In the genomic region with DNA sequence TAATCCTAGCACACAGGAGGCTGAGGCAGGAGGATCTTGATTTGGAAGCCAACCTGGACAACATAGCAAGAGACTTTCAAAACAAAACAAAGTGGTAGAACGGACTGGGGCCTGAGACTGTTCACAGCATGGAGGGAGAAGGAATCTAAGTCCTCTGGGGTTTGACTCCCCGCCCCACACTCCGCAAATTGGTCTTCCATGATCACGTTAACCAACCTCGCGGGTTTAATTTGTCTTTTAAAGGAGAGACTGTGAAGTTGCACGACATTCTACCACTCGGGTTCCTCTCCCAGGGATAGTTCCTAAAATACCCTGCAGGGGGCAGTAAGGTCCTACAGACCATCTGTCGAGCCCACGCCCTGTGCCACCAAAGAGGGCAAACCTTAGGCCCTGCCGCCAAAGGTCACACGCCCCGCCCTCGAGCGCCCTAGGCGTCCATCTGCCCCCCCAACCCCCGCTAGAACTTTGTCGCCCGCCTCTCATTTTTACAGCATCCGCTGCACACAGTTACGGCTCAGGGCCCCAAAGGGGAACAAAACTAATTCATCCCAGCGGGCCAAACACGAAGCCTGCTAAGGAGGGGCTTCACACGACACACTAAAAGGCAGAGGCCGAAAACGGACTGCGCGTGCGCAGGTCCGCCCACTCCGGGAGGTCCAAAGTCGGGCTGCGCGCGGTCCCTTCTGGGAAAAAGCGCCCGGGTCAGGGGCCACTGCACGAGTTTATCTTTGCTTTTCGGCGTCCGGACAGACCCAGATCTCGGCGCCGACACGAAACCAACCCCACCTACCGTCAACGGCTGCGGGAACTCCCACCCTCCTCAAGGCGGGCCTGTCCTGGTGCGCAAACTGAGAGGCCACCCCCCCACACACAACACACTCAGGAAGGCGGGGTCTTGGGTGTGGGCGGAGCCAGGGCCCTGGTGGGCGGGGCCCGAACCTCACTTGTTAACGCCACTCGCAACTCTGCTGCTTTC, we compare ENCODE assay signal across 8 mouse cellular contexts. TPM values are rescaled to one million over a fixed set of nuclear protein-coding genes. Genes with fewer than 3 reads are reported as not detected.
A peak's percentile ranks its signal among the peaks of the same experiment; 100 is the strongest.
DNase-seq lines count a peak whose midpoint lies in the region; ATAC-seq and TF ChIP-seq lines count a peak whose summit lies in the region.

A gene (minus strand): TSS at position 855 of the 976 bp plus-strand sequence.

- H3K9ac ChIP-seq in hindbrain, embryonic 15.5 days: peak within 1 kb of the TSS; percentile 53

- POLR2A ChIA-PET in Patski (lab: Charles Lee): no interaction called here

- 1% methylated on average over 56 of the region's 56 CpGs for WGBS in hindbrain, embryonic 15.5 days

- H3K9me3 ChIP-seq in hindbrain, embryonic 15.5 days: no peaks in the 10 kb centered on the region

- peak; percentile 90 for TF ChIP-seq CTCF in Patski (IDR thresholded peaks at IDR 0.05)

- peak; percentile 82 for ATAC-seq in Patski
- peak; percentile 95 for ATAC-seq in hindbrain, embryonic 15.5 days (ENCODE audit: low FRiP score, low read depth)

- in situ Hi-C loops in Patski (cut with MboI; ENCODE audit: low pct_unique_long_range_greater_than_20kb): no loop called here

- DNase-seq in Patski (ENCODE audit: low read depth, low spot score): peak; percentile 71
- peak; percentile 95 to 96 for DNase-seq in cerebellum, postnatal 14 days
- DNase-seq in frontal cortex, postnatal 25 days (ENCODE audit: low spot score in 2 of 2): peak; percentile 71 to 86
- peak; percentile 85 for DNase-seq in left cerebral cortex, adult 11 months (ENCODE audit: low spot score)
- DNase-seq in lung, postnatal 4 days: peak; percentile 96
- peak; percentile 96 for DNase-seq in retina, postnatal 7 days (ENCODE audit: low read depth, low spot score)
- peak; percentile 89 for DNase-seq in urinary bladder, adult 2 months (ENCODE audit: low spot score)

- no peaks in the 10 kb centered on the region for H3K36me3 ChIP-seq in hindbrain, embryonic 15.5 days

- CTCF ChIA-PET in Patski (lab: Charles Lee): interaction anchor here (0.9 to 2.0 kb wide), 3 partner anchors 127 to 130 kb away, joined by 3 to 6 read pairs (median 4); no protein-coding TSS in a partner anchor

- H3K4me2 ChIP-seq in hindbrain, embryonic 15.5 days: peak within 1 kb of the TSS; percentile 60

- peak within 1 kb of the TSS; percentile 89 for H3K27ac ChIP-seq in hindbrain, embryonic 15.5 days (replicated peaks)

- peak within 1 kb of the TSS; percentile 50 for H3K4me3 ChIP-seq in hindbrain, embryonic 15.5 days

- no peaks in the 10 kb centered on the region; the same call in 1 of the 2 replicates for H3K4me1 ChIP-seq in hindbrain, embryonic 15.5 days (replicated peaks)

- no peaks in the 10 kb centered on the region for H3K27me3 ChIP-seq in Patski
- H3K27me3 ChIP-seq in hindbrain, embryonic 15.5 days: no peaks in the 10 kb centered on the region

RNA-seq across cellular contexts. Expression of the gene that starts here (rescaled TPM):
- polyA plus RNA-seq in Patski (2021): 7.0 TPM
- 6.8 and 6.9 TPM in 2 replicates for polyA plus RNA-seq in hindbrain, embryonic 15.5 days (2015; fragmentation: Nextera tagmentation; extraction: Ambion mirVana)
- polyA plus RNA-seq in urinary bladder, adult 2 months (2012; rRNA removed): 3.4 and 4.3 TPM in 2 replicates

Comparison
In these comparisons a context has a peak if more than half of its experiments do, and no peak if none do; other contexts are left out.
1. Peak in every context shown above with its lines: DNase-seq, ATAC-seq, H3K4me3 ChIP-seq and H3K27ac ChIP-seq.